9 mouse cellular contexts compared by ENCODE assay signal in genomic region chr9:54068032-54068649, GRCm38 (mm10). TPM values are rescaled to one million over a fixed set of nuclear protein-coding genes. Genes with fewer than 3 reads are reported as not detected.
A peak's percentile ranks its signal among the peaks of the same experiment; 100 is the strongest.
DNase-seq lines count a peak whose midpoint lies in the region; ATAC-seq and TF ChIP-seq lines count a peak whose summit lies in the region.
"Had no signal": no experiment of that assay in that cellular context is flagged by ENCODE, and none has a peak within 500 bp of the region (broad histone marks: within the 10 kb centered on the region; RNA-seq: fewer than 3 reads in every experiment).

TSS of gene Tnfaip8l3 (minus strand) at chr9:54068388.

- no peak for TF ChIP-seq CTCF in brain, embryonic 14.5 days (IDR thresholded peaks at IDR 0.05; ENCODE audit: borderline replicate concordance, extremely low read depth, insufficient read depth, insufficient read length)
- no peak for TF ChIP-seq CTCF in kidney, adult 2 months (conservative IDR thresholded peaks at IDR 0.05; ENCODE audit: insufficient read depth, insufficient read length, low read depth, low read length)
- TF ChIP-seq CTCF in midbrain, postnatal 0 days (IDR thresholded peaks at IDR 0.05) = no peak

- no peak within 1 kb of the TSS for H3K27ac ChIP-seq in kidney, adult 2 months (ENCODE audit: insufficient read depth, low read depth, low read length)
- H3K27ac ChIP-seq in liver, embryonic 12.5 days = no peak within 1 kb of the TSS
- H3K27ac ChIP-seq in midbrain, postnatal 0 days (ENCODE audit: low read depth, low read length) = no peak within 1 kb of the TSS

- peak within 1 kb of the TSS; percentile 68 for H3K4me2 ChIP-seq in liver, embryonic 12.5 days
- peak within 1 kb of the TSS; percentile 100 for H3K4me2 ChIP-seq in midbrain, postnatal 0 days (ENCODE audit: low read depth, low read length, poor library complexity, severe bottlenecking)

- no peak for TF ChIP-seq POLR2A in brain, embryonic 14.5 days (IDR thresholded peaks at IDR 0.05; ENCODE audit: borderline replicate concordance, extremely low read depth, insufficient read depth, insufficient read length, poor library complexity, severe bottlenecking)
- no peak for TF ChIP-seq POLR2A in kidney, adult 2 months (IDR thresholded peaks at IDR 0.05; ENCODE audit: low read depth, low read length)

- no peaks in the 10 kb centered on the region for H3K27me3 ChIP-seq in kidney, adult 2 months (replicated peaks; ENCODE audit: control insufficient read depth, insufficient read depth, low read length)
- peaks cover 38% of the 10 kb centered on the region for H3K27me3 ChIP-seq in liver, embryonic 12.5 days (replicated peaks)
- 0 out of 2 replicates have a peak, but pooled peaks cover 6% of the 10 kb centered on the region for H3K27me3 ChIP-seq in midbrain, postnatal 0 days (ENCODE audit: insufficient read depth, low read length)

- H3K9ac ChIP-seq in liver, embryonic 12.5 days = no peak within 1 kb of the TSS
- H3K9ac ChIP-seq in midbrain, postnatal 0 days (replicated peaks; ENCODE audit: low read length, poor library complexity, severe bottlenecking) = peak within 1 kb of the TSS; percentile 66

- ATAC-seq in granulocyte monocyte progenitor cell, adult 5-6 weeks (replicated peaks; ENCODE audit: poor library complexity, severe bottlenecking) = peak; percentile 17; the same call in 1 of the 2 replicates
- ATAC-seq in liver, embryonic 12.5 days = peak; percentile 63
- ATAC-seq in midbrain, postnatal 0 days (ENCODE audit: low FRiP score) = peak; percentile 79

- H3K9me3 ChIP-seq in liver, embryonic 12.5 days (replicated peaks) = no peaks in the 10 kb centered on the region
- no peaks in the 10 kb centered on the region for H3K9me3 ChIP-seq in midbrain, postnatal 0 days (ENCODE audit: low read length)

- peak within 1 kb of the TSS; percentile 45 for H3K4me3 ChIP-seq in kidney, adult 2 months (ENCODE audit: insufficient read depth, low read depth, low read length)
- H3K4me3 ChIP-seq in liver, embryonic 12.5 days = peak within 1 kb of the TSS; percentile 51
- H3K4me3 ChIP-seq in midbrain, postnatal 0 days (ENCODE audit: low read depth, low read length) = peak within 1 kb of the TSS; percentile 62

- no peaks in the 10 kb centered on the region for H3K4me1 ChIP-seq in kidney, adult 2 months (ENCODE audit: control insufficient read depth, insufficient read depth, low read length)
- H3K4me1 ChIP-seq in liver, embryonic 12.5 days = 0 out of 2 replicates have a peak, but pooled peaks cover 3% of the 10 kb centered on the region
- H3K4me1 ChIP-seq in midbrain, postnatal 0 days (ENCODE audit: insufficient read depth, low read length) = no peaks in the 10 kb centered on the region

- no peaks in the 10 kb centered on the region for H3K36me3 ChIP-seq in kidney, adult 2 months (ENCODE audit: control insufficient read depth, insufficient read depth, low read length)
- H3K36me3 ChIP-seq in liver, embryonic 12.5 days = no peaks in the 10 kb centered on the region
- no peaks in the 10 kb centered on the region for H3K36me3 ChIP-seq in midbrain, postnatal 0 days (ENCODE audit: insufficient read depth, low read length)

- WGBS in kidney, adult 2 months = 2% methylated on average over 33 of the region's 35 CpGs
- 4% methylated on average over 33 of the region's 35 CpGs for WGBS in liver, embryonic 12.5 days (ENCODE audit: insufficient replicate concordance)
- under 1% methylated on average over 31 of the region's 35 CpGs for WGBS in midbrain, postnatal 0 days

- peak; percentile 59 to 68 for DNase-seq in cerebellum, postnatal 10 days
- no peak for DNase-seq in cerebellum, adult 9-11 months
- DNase-seq in brain, embryonic 14.5 days (ENCODE audit: low read depth) = peak; percentile 35
- DNase-seq in kidney, adult 2 months = peak; percentile 15
- peak; percentile 8 for DNase-seq in midbrain, postnatal 0 days (ENCODE audit: low spot score)
- no peak for DNase-seq in spleen, adult 12 weeks (ENCODE audit: low spot score)

RNA-seq across cellular contexts. Expression of gene Tnfaip8l3, which starts in this region (rescaled TPM):
- 0.39 and 0.53 TPM in 2 replicates for polyA plus RNA-seq in brain, embryonic 14.5 days (2012; rRNA removed)
- not detected in 2 replicates for total RNA-seq in granulocyte monocyte progenitor cell, adult 5-6 weeks (2014; fragmentation: Nextera tagmentation)
- total RNA-seq in granulocyte monocyte progenitor cell, adult 5-6 weeks (2017) = not detected in 2 replicates
- polyA plus RNA-seq in kidney, adult 2 months (2012; rRNA removed) = 0.11 and 0.14 TPM in 2 replicates
- polyA plus RNA-seq in liver, embryonic 12.5 days (2016; fragmentation: Nextera tagmentation; extraction: Ambion mirVana) = 0.05 and 0.07 TPM in 2 replicates
- 1.1 and 2.2 TPM in 2 replicates for total RNA-seq in midbrain, postnatal 0 days (2014; rRNA removed)
- polyA plus RNA-seq in midbrain, postnatal 0 days (2015; fragmentation: Nextera tagmentation; extraction: Ambion mirVana) = 0.32 and 0.33 TPM in 2 replicates
- total RNA-seq: hematopoietic stem cell, adult 5-6 weeks had no signal

Comparison
In these comparisons a context has a peak if more than half of its experiments do, and no peak if none do; other contexts are left out.
1. DNase-seq: peak in cerebellum, postnatal 10 days (2 of 2) and midbrain, postnatal 0 days (single experiment); none in cerebellum, adult 9-11 months (single experiment) and spleen, adult 12 weeks (single experiment).
2. Peak in DNase-seq in brain, embryonic 14.5 days; RNA of the gene not detected or under 1 TPM.
3. Peak in ATAC-seq in granulocyte monocyte progenitor cell, adult 5-6 weeks; RNA of the gene not detected or under 1 TPM.
4. Peak in DNase-seq and H3K4me3 ChIP-seq in kidney, adult 2 months; RNA of the gene not detected or under 1 TPM.
5. Peak in ATAC-seq, H3K4me3 ChIP-seq and H3K4me2 ChIP-seq in liver, embryonic 12.5 days; RNA of the gene not detected or under 1 TPM.
6. ATAC-seq: peak in every context shown above with its lines; median percentile 79 in midbrain, postnatal 0 days; 63 in liver, embryonic 12.5 days; 17 in granulocyte monocyte progenitor cell, adult 5-6 weeks.
7. Peak in every context shown above with its lines, with median percentiles within 50 percentile points of each other: H3K4me3 ChIP-seq.